Mouse (Mus musculus): Measurements from ENCODE around the gene Cntn5. TPM values are rescaled to one million over a fixed set of nuclear protein-coding genes. Genes with fewer than 3 reads are reported as not detected.

The Cntn5 gene
- polyA plus RNA-seq, 1 experiment from 2014 or later, result not detected

DNA sequence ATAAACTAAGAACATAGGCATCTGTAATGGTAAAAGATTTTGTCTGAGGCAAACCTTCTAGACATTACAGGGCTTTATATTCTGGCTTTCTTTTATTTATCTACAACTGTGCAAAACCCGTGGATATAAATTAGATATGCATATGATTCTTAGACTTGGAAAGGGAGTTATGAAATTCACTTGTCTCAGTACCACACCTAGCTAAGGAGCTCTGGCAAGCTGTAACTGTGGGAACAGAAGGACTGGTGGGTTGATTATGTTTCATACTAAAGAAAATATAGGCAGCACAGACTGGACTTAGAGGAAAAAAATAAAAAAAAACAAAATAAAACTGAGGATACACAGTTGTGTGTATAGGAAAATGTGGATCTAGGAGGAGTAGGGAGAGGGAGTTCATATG lies 1084.6 kb downstream of the Cntn5 start:
- Histone ChIP-seq H3K27me3 (replicated peaks) (no peaks in the 10 kb centered on the region), H3K4me2 (no peak overlapping the region), H3K4me1 (no peaks in the 10 kb centered on the region), H3K9ac (no peak overlapping the region), H3K4me3 (no peak overlapping the region), H3K9me3 (replicated peaks) (no peaks in the 10 kb centered on the region), H3K27ac (no peak overlapping the region), H3K36me3 (no peaks in the 10 kb centered on the region)
- ATAC-seq, result no peak
- WGBS (ENCODE audit: insufficient replicate concordance), result 63% methylated on average over 1 of the region's 1 CpGs

DNA sequence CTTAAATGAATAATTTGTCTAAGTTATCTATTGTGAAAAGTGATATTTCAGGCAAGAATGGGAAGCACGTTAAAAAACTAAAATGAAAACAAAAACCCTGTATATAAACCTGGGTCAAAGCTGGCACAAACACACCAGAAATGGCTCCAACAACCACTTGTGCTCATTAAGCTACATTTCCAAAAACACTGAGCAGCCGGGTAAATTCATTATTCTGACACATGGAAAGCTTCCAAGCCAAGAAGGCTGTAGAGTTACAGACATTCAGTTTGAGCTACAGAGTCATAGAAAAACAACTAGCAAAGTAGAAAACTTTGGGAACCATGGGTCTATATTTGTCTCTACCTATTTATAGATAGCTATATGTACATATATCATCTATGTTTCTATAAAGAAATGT lies 1087.1 kb downstream of the Cntn5 start:
- Histone ChIP-seq H3K27me3 (replicated peaks) (no peaks in the 10 kb centered on the region), H3K4me3 (no peak overlapping the region), H3K4me2 (no peak overlapping the region), H3K4me1 (no peaks in the 10 kb centered on the region), H3K9ac (no peak overlapping the region), H3K36me3 (no peaks in the 10 kb centered on the region), H3K27ac (no peak overlapping the region), H3K9me3 (replicated peaks) (no peaks in the 10 kb centered on the region)
- 69% methylated on average over 2 of the region's 2 CpGs for WGBS (ENCODE audit: insufficient replicate concordance)
- no peak for ATAC-seq

DNA sequence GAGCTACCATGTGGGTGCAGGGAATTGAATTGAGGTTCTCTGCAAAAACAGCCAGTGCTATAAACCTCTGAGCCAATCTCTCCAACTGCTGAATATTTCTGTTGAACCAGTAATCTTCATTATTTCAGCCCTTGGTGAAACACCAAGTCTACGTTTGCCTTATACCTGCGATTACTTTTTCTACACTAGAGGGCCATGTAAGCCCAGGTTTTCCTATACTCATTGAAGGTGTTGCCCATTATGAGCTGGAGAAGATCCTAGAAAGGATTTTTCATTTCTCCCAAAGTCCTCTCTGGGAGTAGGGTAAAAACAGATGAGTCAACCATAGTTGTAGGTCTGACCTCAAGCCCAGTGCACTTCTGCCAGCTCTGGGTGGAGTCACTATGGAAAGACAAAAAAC lies 1105.0 kb downstream of the Cntn5 start:
- Histone ChIP-seq H3K9ac (no peak overlapping the region), H3K4me2 (no peak overlapping the region), H3K4me3 (no peak overlapping the region), H3K27ac (no peak overlapping the region), H3K9me3 (replicated peaks) (no peaks in the 10 kb centered on the region), H3K36me3 (no peaks in the 10 kb centered on the region), H3K4me1 (no peaks in the 10 kb centered on the region), H3K27me3 (replicated peaks) (no peaks in the 10 kb centered on the region)
- WGBS (ENCODE audit: insufficient replicate concordance), result 64% methylated on average over 2 of the region's 2 CpGs
- no peak for ATAC-seq

DNA sequence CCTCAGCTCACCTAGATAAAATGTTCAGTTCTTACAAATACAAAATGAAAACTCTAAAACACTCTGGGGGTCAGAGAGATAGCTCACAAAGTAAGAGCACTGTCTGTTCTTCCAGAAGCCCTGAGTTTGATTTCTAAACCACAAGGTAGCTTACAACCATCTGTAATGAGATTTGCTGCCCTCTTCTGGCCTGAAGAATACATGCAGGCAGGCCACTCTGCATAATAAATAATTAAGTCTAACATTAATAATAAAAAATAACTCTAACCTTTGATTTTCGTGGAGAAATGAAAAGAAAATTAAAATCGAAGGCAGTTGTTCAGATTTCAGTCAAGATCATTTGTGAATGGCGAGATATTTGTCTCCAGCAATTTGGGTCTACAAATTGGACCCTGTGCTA lies 1120.9 kb downstream of the Cntn5 start:
- no peak overlapping the region for H3K27ac ChIP-seq
- H3K9me3 ChIP-seq (replicated peaks), result no peaks in the 10 kb centered on the region
- no peak overlapping the region for H3K4me2 ChIP-seq
- H3K36me3 ChIP-seq, result no peaks in the 10 kb centered on the region
- no peak overlapping the region for H3K4me3 ChIP-seq
- WGBS (ENCODE audit: insufficient replicate concordance), result 28% methylated on average over 3 of the region's 3 CpGs
- H3K27me3 ChIP-seq (replicated peaks), result no peaks in the 10 kb centered on the region
- no peak for ATAC-seq
- no peak overlapping the region for H3K9ac ChIP-seq
- no peaks in the 10 kb centered on the region for H3K4me1 ChIP-seq

DNA sequence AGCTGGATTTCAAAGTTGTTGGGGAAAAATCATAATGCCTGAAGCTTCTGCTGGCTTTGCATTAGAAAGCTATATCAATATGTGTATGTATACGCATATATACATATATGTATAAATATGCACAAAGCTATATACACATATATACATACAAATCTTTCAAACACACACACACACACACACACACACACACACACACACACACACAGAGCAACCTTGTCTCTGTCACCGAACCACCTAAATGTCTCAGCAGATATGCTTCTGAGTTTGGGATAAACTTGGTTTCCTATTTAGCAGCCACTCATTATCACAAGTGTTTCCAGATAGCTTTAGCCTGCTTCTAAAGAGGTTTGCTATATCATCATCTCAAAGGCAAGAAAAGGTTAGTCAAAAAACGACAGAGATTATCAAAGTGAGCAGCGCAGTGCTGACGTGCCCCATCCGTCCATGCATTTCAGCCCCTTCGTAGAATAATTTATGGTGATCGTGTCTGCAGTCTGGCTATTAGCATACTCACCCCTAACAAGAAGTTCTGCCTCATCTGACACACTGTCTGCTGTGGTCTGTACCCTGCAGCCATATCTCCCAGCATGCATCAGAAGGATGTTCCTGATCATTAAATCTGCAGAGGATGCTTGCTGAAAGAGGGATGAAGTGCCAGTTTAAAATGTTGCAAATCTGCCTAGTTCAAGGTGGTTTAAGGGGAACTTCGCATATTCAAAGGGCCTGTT lies 1123.3 kb downstream of the Cntn5 start:
- ATAC-seq, result no peak
- no peak overlapping the region for H3K9ac ChIP-seq
- WGBS (ENCODE audit: insufficient replicate concordance), result 61% methylated on average over 9 of the region's 9 CpGs
- no peaks in the 10 kb centered on the region for H3K4me1 ChIP-seq
- H3K4me3 ChIP-seq, result no peak overlapping the region
- H3K27me3 ChIP-seq (replicated peaks), result no peaks in the 10 kb centered on the region
- no peak overlapping the region for H3K4me2 ChIP-seq
- H3K36me3 ChIP-seq, result no peaks in the 10 kb centered on the region
- no peak overlapping the region for H3K27ac ChIP-seq
- H3K9me3 ChIP-seq (replicated peaks), result no peaks in the 10 kb centered on the region

DNA sequence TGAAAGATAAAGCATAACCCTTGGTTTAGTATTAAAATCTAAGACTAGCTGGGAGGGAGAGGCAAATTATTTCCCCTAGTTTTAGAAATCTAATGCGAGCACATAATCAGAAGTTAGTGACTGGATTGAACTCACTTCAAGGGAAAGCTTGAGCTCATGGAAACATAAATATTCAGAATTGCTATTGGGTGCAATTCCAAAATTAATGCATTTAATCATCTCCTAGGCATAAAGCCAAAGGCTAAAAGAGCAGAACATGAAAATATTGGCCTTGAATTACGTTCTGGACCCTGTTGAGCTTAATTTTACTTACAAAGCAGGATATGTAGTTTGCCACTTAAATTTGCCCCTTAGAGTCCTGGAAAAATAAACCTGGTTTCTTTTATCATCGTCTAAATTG lies 1124.9 kb downstream of the Cntn5 start:
- no peak overlapping the region for H3K27ac ChIP-seq
- no peaks in the 10 kb centered on the region for H3K36me3 ChIP-seq
- no peak overlapping the region for H3K4me2 ChIP-seq
- no peaks in the 10 kb centered on the region for H3K27me3 ChIP-seq (replicated peaks)
- no peak for ATAC-seq
- no peaks in the 10 kb centered on the region for H3K9me3 ChIP-seq (replicated peaks)
- H3K4me1 ChIP-seq, result no peaks in the 10 kb centered on the region
- no peak overlapping the region for H3K9ac ChIP-seq
- H3K4me3 ChIP-seq, result no peak overlapping the region
- 52% methylated on average over 3 of the region's 3 CpGs for whole genome bisulfite sequencing (ENCODE audit: insufficient replicate concordance)

DNA sequence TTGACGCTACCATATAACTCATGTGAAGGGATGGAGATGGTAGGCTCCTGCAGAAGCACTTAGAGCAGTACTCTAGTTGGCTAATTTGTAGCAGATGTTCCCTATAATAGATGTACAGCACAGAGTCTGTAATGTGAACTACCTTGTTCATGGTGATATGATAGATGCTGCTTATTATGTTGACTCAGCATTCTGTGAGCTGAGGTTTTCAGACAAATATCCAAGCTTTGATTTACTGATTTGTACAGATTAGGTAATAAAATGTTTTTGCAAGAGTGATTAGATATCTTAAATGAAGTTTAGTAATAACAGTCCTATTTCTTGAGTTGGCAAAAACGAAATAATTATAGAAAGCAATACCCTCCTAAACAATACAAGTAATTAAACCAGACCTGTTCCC lies 1133.8 kb downstream of the Cntn5 start:
- no peaks in the 10 kb centered on the region for H3K4me1 ChIP-seq
- H3K36me3 ChIP-seq, result no peaks in the 10 kb centered on the region
- ATAC-seq, result no peak
- no peaks in the 10 kb centered on the region for H3K9me3 ChIP-seq (replicated peaks)
- no peaks in the 10 kb centered on the region for H3K27me3 ChIP-seq (replicated peaks)
- no peak overlapping the region for H3K27ac ChIP-seq
- H3K4me3 ChIP-seq, result no peak overlapping the region
- no peak overlapping the region for H3K9ac ChIP-seq
- 39% methylated on average over 2 of the region's 2 CpGs for WGBS (ENCODE audit: insufficient replicate concordance)
- H3K4me2 ChIP-seq, result no peak overlapping the region

DNA sequence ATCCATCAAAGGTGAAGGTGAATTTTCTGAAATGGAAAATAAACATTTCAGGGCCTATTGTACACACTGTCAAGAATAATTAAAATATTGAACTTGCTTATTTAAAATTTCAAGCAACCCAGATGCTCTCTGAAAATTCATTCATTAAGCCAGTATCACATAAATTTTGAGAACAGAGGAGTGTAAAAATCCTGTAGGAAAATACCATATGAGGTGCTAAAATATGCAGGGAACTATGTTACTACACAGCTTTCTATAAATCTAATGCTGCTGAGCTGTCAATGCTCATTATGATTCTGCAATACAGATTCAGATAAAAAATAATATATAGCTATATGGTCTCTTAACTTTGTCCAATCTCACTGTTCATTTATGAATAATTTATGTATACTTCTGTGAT lies 1134.9 kb downstream of the Cntn5 start:
- no peaks in the 10 kb centered on the region for H3K27me3 ChIP-seq (replicated peaks)
- H3K4me1 ChIP-seq, result no peaks in the 10 kb centered on the region
- no peak overlapping the region for H3K4me2 ChIP-seq
- H3K27ac ChIP-seq, result no peak overlapping the region
- no peak overlapping the region for H3K4me3 ChIP-seq
- no peaks in the 10 kb centered on the region for H3K9me3 ChIP-seq (replicated peaks)
- H3K9ac ChIP-seq, result no peak overlapping the region
- ATAC-seq, result no peak
- H3K36me3 ChIP-seq, result no peaks in the 10 kb centered on the region

DNA sequence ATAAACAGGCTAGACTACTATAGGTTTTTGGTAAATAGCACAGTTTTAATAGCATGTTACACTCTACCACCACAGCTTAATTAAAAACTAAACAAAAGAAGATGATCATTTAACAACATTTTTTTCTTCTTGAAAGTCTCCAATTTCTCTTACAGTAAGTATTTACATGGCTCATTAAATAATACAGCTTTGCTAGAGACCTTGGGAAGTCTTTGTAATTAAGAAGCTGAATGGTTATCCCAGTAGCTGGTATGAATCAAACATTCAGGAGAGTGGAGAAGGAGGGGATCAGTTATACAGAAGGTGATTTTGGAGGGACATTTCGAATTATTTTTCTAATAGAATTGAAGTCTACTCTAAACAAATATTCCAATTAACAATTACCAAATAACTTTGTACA lies 1186.4 kb downstream of the Cntn5 start:
- Histone ChIP-seq H3K4me1 (no peaks in the 10 kb centered on the region), H3K4me2 (no peak overlapping the region), H3K27me3 (replicated peaks) (no peaks in the 10 kb centered on the region), H3K9ac (no peak overlapping the region), H3K9me3 (replicated peaks) (no peaks in the 10 kb centered on the region), H3K27ac (no peak overlapping the region), H3K36me3 (no peaks in the 10 kb centered on the region), H3K4me3 (no peak overlapping the region)
- no peak for ATAC-seq
- 44% methylated on average over 1 of the region's 1 CpGs for WGBS (ENCODE audit: insufficient replicate concordance)

DNA sequence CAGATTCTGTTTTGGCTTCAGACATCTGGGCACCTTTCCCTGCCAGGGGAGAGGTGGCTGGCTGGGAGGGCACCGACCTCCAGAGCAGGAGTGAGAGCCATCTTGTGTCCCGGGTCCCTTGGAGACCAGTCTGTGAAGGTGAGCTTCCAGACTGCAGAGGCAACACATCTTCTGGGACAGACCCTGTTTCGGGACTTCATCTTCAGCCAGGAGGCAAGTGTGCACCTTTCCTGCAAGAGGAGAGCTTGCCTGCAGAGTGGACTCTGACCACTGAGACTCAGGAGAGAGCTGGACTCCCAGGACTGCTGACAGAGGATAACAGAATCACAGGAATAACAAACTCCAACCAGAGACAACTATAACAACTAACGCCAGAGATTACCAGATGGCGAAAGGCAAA lies 1195.9 kb downstream of the Cntn5 start:
- Histone ChIP-seq H3K27me3 (replicated peaks) (no peaks in the 10 kb centered on the region), H3K4me1 (no peaks in the 10 kb centered on the region), H3K4me3 (no peak overlapping the region), H3K27ac (no peak overlapping the region), H3K36me3 (no peaks in the 10 kb centered on the region), H3K9ac (no peak overlapping the region), H3K4me2 (no peak overlapping the region), H3K9me3 (replicated peaks) (no peaks in the 10 kb centered on the region)
- no peak for ATAC-seq
- 65% methylated on average over 5 of the region's 5 CpGs for WGBS (ENCODE audit: insufficient replicate concordance)

DNA sequence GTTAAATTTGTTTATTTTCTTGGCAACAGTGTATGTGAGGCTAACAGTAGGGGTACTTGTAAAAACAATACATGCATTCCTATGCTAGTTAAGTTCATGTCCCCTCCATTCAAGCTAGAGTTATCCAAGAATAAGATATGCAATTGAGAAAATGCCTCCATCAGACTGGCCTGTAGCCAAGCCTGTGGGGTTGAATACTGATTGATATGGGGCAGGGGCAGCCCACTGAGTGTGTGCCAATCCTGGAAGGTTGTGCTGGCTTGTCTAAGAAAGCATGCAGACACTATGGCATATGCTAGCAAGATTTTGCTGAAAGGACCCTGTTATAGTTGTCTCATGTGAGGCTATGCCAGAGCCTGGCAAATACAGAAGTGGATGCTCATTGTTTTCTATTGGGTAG lies 1196.8 kb downstream of the Cntn5 start:
- no peak overlapping the region for H3K4me2 ChIP-seq
- H3K4me3 ChIP-seq, result no peak overlapping the region
- H3K9ac ChIP-seq, result no peak overlapping the region
- H3K4me1 ChIP-seq, result no peaks in the 10 kb centered on the region
- H3K27ac ChIP-seq, result no peak overlapping the region
- H3K27me3 ChIP-seq (replicated peaks), result no peaks in the 10 kb centered on the region
- no peak for ATAC-seq
- no peaks in the 10 kb centered on the region for H3K36me3 ChIP-seq
- H3K9me3 ChIP-seq (replicated peaks), result no peaks in the 10 kb centered on the region

DNA sequence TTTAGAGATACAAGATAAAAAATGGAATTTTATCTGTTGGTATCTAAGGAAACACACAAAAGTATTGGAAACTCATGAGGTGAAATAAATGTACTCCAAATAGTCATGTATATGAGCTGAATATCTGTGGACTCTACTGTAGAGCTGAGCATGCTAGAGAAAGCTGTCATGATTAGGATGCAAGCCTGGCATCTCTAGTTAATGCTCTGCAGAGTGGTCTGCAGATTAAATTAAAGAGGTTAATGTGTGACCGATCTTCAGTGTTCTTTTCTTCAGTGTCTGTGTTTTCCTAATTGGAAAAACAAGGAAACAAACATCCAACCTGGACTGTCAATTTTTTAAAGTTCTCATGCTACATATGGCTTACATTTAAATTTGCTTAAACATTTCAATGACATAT lies 1199.4 kb downstream of the Cntn5 start:
- Histone ChIP-seq H3K27ac (no peak overlapping the region), H3K4me2 (no peak overlapping the region), H3K4me3 (no peak overlapping the region), H3K9ac (no peak overlapping the region), H3K27me3 (replicated peaks) (no peaks in the 10 kb centered on the region), H3K4me1 (no peaks in the 10 kb centered on the region), H3K36me3 (no peaks in the 10 kb centered on the region), H3K9me3 (replicated peaks) (no peaks in the 10 kb centered on the region)
- 71% methylated on average over 1 of the region's 1 CpGs for WGBS (ENCODE audit: insufficient replicate concordance)
- ATAC-seq, result no peak

DNA sequence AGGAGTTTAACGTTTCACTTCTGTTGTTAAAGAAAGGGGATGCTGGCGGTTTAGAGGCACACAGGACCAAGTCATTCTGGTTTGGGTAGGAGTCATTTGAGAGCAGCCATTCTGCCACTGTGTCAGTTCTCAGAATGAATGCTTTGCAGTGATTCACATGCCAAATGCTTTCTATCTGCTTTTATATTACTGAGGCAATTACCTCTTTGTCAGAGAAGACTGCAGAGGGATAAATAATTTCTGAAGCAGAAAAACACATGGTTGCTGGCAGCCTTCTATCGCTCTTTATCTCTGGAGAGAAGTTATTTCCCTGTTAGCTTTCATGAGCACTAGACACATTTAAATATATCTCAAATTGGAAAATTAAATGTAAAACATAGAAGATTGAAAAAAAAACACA lies 1207.9 kb downstream of the Cntn5 start:
- Histone ChIP-seq H3K27ac (no peak overlapping the region), H3K4me1 (no peaks in the 10 kb centered on the region), H3K9me3 (replicated peaks) (no peaks in the 10 kb centered on the region), H3K4me3 (no peak overlapping the region), H3K4me2 (no peak overlapping the region), H3K9ac (no peak overlapping the region), H3K36me3 (no peaks in the 10 kb centered on the region), H3K27me3 (replicated peaks) (no peaks in the 10 kb centered on the region)
- 59% methylated on average over 3 of the region's 3 CpGs for WGBS (ENCODE audit: insufficient replicate concordance)
- ATAC-seq, result no peak

Measured in liver, embryonic 12.5 days (tissue).